Mouse (Mus musculus): ENCODE data around the gene Dupd1.
A peak's percentile ranks its signal among the peaks of the same experiment; 100 is the strongest.
"Not testable (repeated sequence)": the region's sequence is repeated elsewhere in the genome, so short reads cannot be mapped to it uniquely, and the experiment has no call there.

Gene Dupd1

GRCm38 (mm10) chr14:21674471-21674870 is 39.9 kb downstream of the Dupd1 start:
- DNase-seq (ENCODE audit: low spot score) = no peak

DNA sequence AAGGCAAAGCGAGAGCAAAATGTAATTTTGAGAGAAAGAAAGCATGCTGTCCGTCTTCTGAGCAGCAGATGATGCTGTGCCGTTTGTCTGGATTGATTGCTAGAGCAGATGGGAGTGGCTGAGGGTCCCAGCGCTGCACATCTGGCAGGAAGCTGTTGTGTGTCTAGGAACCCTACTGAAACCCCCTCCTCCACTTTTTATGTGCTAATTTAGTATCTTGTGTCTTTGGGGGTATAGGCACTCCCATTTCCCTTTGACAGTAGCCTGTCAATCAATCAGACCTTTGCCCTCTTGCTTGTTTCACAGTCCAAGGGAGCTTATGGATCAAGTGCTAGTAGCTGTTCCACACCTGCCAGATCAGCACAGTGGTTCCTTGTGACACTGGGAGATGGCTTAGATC is 41.3 kb downstream of the Dupd1 start:
- DNase-seq (ENCODE audit: low spot score) = no peak

DNA sequence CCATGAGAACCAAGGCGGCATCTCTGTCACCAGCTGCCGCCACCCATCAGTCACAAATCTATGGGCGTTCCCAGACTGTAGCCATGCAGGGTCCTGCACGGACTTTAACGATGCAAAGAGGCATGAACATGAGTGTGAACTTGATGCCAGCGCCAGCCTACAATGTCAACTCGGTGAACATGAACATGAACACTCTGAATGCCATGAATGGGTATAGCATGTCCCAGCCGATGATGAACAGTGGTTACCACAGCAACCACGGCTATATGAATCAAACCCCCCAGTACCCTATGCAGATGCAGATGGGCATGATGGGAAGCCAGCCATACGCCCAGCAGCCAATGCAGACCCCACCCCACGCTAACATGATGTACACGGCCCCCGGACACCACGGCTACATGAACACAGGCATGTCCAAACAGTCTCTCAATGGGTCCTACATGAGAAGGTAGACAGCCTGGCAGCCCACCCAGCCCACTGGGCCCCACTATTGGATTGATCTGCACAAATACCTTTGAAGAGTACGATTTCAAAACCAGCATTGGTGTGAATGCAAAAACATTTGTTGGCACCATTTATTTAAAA is 43.9 kb downstream of the Dupd1 start:
- DNase-seq (ENCODE audit: low spot score) = not testable (repeated sequence)

- peak; percentile 40 for DNase-seq (ENCODE audit: low spot score)
Observed at GRCm38 (mm10) chr14:21669633-21670421, 44.5 kb downstream of the Dupd1 start.

DNA sequence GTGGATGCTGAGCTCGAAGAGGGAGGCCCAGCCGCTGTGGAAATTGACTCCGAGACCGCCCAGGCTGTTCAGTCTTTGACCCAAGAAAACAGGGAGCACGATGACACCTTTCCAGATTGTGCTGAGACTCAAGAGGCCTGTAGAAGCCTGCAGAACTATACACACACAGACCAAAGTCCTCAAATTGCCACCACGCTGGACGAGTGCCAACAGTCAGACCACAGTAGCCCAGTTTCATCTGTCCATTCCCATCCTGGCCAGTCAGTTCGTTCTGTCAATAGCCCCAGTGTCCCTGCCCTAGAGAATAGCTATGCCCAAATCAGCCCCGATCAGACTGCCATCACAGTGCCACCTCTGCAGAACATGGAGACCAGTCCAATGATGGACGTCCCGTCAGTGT is 45.2 kb downstream of the Dupd1 start:
- no peak for DNase-seq (ENCODE audit: low spot score)

GRCm38 (mm10) chr14:21662465-21663142 is 51.8 kb downstream of the Dupd1 start:
- DNase-seq (ENCODE audit: low spot score) = no peak

- peak; percentile 73 for DNase-seq (ENCODE audit: low spot score)
Observed at GRCm38 (mm10) chr14:21659652-21660051, 54.7 kb downstream of the Dupd1 start.

GRCm38 (mm10) chr14:21659155-21659554 is 55.2 kb downstream of the Dupd1 start:
- no peak for DNase-seq (ENCODE audit: low spot score)

- DNase-seq (ENCODE audit: low spot score) = no peak
Observed at GRCm38 (mm10) chr14:21653813-21654212, 60.6 kb downstream of the Dupd1 start.

DNA sequence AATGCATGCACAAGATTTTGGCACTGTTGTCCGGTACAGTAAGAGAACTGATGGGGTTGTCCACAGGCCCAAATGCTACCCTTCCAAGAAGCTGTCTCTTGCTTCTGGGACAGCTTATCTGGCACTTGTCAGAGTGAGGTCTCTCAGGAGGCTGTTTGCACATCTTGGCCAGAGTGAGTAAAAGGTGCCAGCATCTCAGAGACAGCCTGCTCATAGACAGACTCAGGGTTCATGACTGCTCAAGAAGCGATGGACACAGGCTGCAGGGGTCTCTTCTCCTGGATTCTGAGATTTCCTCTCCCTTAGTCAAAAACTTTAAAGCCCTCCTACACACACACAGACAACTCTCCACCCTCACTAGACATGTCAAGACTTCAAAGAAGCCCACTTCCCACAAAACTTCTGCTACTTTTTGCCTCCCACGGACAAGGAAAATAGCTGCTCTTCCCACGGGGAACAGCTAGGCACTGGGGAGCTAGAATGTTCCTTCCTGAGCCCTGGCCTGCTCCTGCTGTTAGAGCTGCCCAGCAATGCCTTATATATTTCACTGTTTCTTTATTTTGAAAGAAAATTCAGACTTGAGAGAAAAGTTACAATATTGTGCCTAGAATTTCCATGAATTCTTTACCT is 73.5 kb downstream of the Dupd1 start:
- DNase-seq (ENCODE audit: low spot score) = no peak

DNA sequence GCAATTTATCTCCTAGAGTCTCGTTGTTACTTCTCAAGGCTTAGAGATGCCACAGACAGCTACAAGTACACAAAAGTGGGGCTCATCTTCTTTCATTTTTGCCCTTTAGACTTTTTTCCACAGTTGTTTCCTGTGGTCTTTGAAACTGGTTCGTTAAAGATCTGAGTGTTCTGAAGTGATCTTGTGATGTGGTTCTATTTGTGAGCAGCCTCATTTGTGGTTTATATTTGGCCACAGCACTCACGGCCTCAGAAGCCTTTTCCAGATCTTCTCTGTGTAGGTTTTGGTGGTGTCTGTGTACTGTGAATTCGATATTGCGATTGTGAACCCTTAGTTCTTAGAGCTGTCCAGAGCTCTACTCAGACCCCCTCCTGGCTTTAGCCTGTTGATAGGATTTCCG is 77.8 kb downstream of the Dupd1 start:
- DNase-seq (ENCODE audit: low spot score) = no peak

- DNase-seq (ENCODE audit: low spot score) = no peak
Observed at GRCm38 (mm10) chr14:21631665-21632200, 82.6 kb downstream of the Dupd1 start.

All from layer of hippocampus, adult 11-12 months (tissue).